Mouse (Mus musculus) kidney, postnatal 0 days (tissue): ENCODE data around the gene Eml4. TPM values are rescaled to one million over a fixed set of nuclear protein-coding genes. Genes with fewer than 3 reads are reported as not detected.

Experiments used
- ATAC-seq: fragments of 200-750 bp; cut with Nextera tagmentation; replicated peaks from 2 replicates; pipeline ENCODE4 v1.8.0; 2017; ENCODE audit warnings: low read depth, moderate number of reproducible peaks, moderate TSS enrichment, moderate library complexity; ENCODE audit not compliant: low FRiP score
- DNase-seq: peaks from one replicate; pipeline ENCODE4 v3.0.0-alpha.2; 2016; ENCODE audit warnings: low spot score
- H3K27ac ChIP-seq: fragments of 300-500 bp; sonication (generic); 2 replicates; pipeline ENCODE4 v1.5.1; 2014; ENCODE audit warnings: mild to moderate bottlenecking
- H3K27me3 ChIP-seq: fragments of 300-500 bp; sonication (generic); 2 replicates; pipeline ENCODE4 v1.6.1; 2014; ENCODE audit warnings: low read length, mixed read lengths; ENCODE audit not compliant: insufficient read depth
- H3K36me3 ChIP-seq: fragments of 300-500 bp; sonication (generic); 2 replicates; pipeline ENCODE4 v1.6.1; 2014; ENCODE audit warnings: low read length, mixed read lengths; ENCODE audit not compliant: insufficient read depth
- H3K4me1 ChIP-seq: fragments of 300-500 bp; sonication (generic); replicated peaks from 2 replicates; pipeline ENCODE4 v1.6.1; 2014; ENCODE audit warnings: antibody characterized with exemption, low read length, mixed read lengths; ENCODE audit not compliant: insufficient read depth
- H3K4me2 ChIP-seq: fragments of 300-500 bp; sonication (generic); 2 replicates; pipeline ENCODE4 v1.6.1; 2014; ENCODE audit warnings: mild to moderate bottlenecking, low read length, moderate library complexity, mixed read lengths
- H3K4me3 ChIP-seq: fragments of 300-500 bp; sonication (generic); replicated peaks from 2 replicates; pipeline ENCODE4 v1.5.1; 2014; ENCODE audit warnings: low read depth, low read length
- H3K9ac ChIP-seq: fragments of 300-500 bp; sonication (generic); 2 replicates; pipeline ENCODE4 v1.6.1; 2014; ENCODE audit warnings: low read depth, low read length
- H3K9me3 ChIP-seq: fragments of 300-500 bp; sonication (generic); replicated peaks from 2 replicates; pipeline ENCODE4 v1.6.1; 2016; ENCODE audit warnings: low read length, inconsistent platforms, mixed read lengths
- CTCF ChIP-seq: IDR thresholded peaks from 2 replicates; pipeline ENCODE4 v1.5.1; 2016; ENCODE audit warnings: antibody characterized with exemption, low read depth, mild to moderate bottlenecking, moderate library complexity
- WGBS: fragments of 180-500 bp; shearing (Covaris S2); extraction: QIAGEN DNeasy Blood & Tissue Kit; methylation state at CpG from one replicate; pipeline ENCODE4 v1.1.7; 2014; 5-methylcytosine and 5-hydroxymethylcytosine counted together
- polyA plus RNA-seq: library from polyadenylated mRNA; unstranded; fragments of >200 nt; fragmentation: Nextera tagmentation; extraction: Ambion mirVana; gene quantifications from 2 replicates; pipeline ENCODE4 v1.2.1, GENCODE M21; 2015

The Eml4 gene
- polyA plus RNA-seq, 1 experiment from 2014 or later: 19.0 TPM

GRCm38 (mm10) chr17:83451367-83451766 is 100.6 kb downstream of the Eml4 start:
- WGBS: 90% methylated on average over 8 of the region's 8 CpGs
- Histone ChIP-seq H3K9me3 (no peaks in the 10 kb centered on the region), H3K4me3 (no peak overlapping the region), H3K27me3 (no peaks in the 10 kb centered on the region), H3K9ac (no peak overlapping the region), H3K4me2 (no peak overlapping the region), H3K27ac (no peak overlapping the region), H3K4me1 (no peaks in the 10 kb centered on the region), H3K36me3 (peaks cover 48% of the 10 kb centered on the region)
- no peak for ATAC-seq
- TF ChIP-seq CTCF: no peak
- no peak for DNase-seq

GRCm38 (mm10) chr17:83451796-83452195 is 101.1 kb downstream of the Eml4 start:
- H3K9ac ChIP-seq: no peak overlapping the region
- no peak overlapping the region for H3K4me3 ChIP-seq
- no peak overlapping the region for H3K4me2 ChIP-seq
- no peak for TF ChIP-seq CTCF
- H3K27ac ChIP-seq: no peak overlapping the region
- H3K9me3 ChIP-seq: no peaks in the 10 kb centered on the region
- DNase-seq: no peak
- WGBS: 93% methylated on average over 3 of the region's 3 CpGs
- no peaks in the 10 kb centered on the region for H3K27me3 ChIP-seq
- peaks cover 48% of the 10 kb centered on the region for H3K36me3 ChIP-seq
- H3K4me1 ChIP-seq: no peaks in the 10 kb centered on the region
- ATAC-seq: no peak

- H3K36me3 ChIP-seq: peaks cover 48% of the 10 kb centered on the region
- H3K27me3 ChIP-seq: no peaks in the 10 kb centered on the region
- H3K4me2 ChIP-seq: no peak overlapping the region
- no peak for DNase-seq
- H3K4me1 ChIP-seq: no peaks in the 10 kb centered on the region
- no peak for TF ChIP-seq CTCF
- no peak overlapping the region for H3K4me3 ChIP-seq
- ATAC-seq: no peak
- H3K9ac ChIP-seq: no peak overlapping the region
- WGBS: 96% methylated on average over 8 of the region's 8 CpGs
- H3K27ac ChIP-seq: no peak overlapping the region
- H3K9me3 ChIP-seq: no peaks in the 10 kb centered on the region
These were observed 101.7 kb downstream of the Eml4 start for GRCm38 (mm10) chr17:83452451-83452850.

GRCm38 (mm10) chr17:83453587-83453986 is 102.9 kb downstream of the Eml4 start:
- Histone ChIP-seq H3K4me1 (no peaks in the 10 kb centered on the region), H3K9me3 (no peaks in the 10 kb centered on the region), H3K27ac (no peak overlapping the region), H3K9ac (no peak overlapping the region), H3K4me3 (no peak overlapping the region), H3K4me2 (no peak overlapping the region), H3K27me3 (no peaks in the 10 kb centered on the region), H3K36me3 (peaks cover 48% of the 10 kb centered on the region)
- no peak for ATAC-seq
- DNase-seq: no peak
- 87% methylated on average over 5 of the region's 5 CpGs for WGBS
- TF ChIP-seq CTCF: no peak

GRCm38 (mm10) chr17:83457271-83457670 is 106.5 kb downstream of the Eml4 start:
- TF ChIP-seq CTCF: no peak
- no peak for ATAC-seq
- no peak overlapping the region for H3K27ac ChIP-seq
- peaks cover 29% of the 10 kb centered on the region; the same call in 1 of the 2 replicates for H3K36me3 ChIP-seq
- no peak overlapping the region for H3K4me3 ChIP-seq
- H3K9me3 ChIP-seq: no peaks in the 10 kb centered on the region
- H3K4me1 ChIP-seq: no peaks in the 10 kb centered on the region
- H3K9ac ChIP-seq: no peak overlapping the region
- 100% methylated on average over 1 of the region's 1 CpGs for WGBS
- H3K4me2 ChIP-seq: no peak overlapping the region
- no peak for DNase-seq
- H3K27me3 ChIP-seq: no peaks in the 10 kb centered on the region

GRCm38 (mm10) chr17:83465969-83466368 is 115.2 kb downstream of the Eml4 start:
- Histone ChIP-seq H3K4me2 (no peak overlapping the region), H3K9ac (no peak overlapping the region)

GRCm38 (mm10) chr17:83466697-83467251 is 116.0 kb downstream of the Eml4 start:
- Histone ChIP-seq H3K27ac (no peak overlapping the region), H3K9me3 (no peaks in the 10 kb centered on the region), H3K9ac (no peak overlapping the region), H3K4me2 (no peak overlapping the region), H3K4me3 (no peak overlapping the region), H3K4me1 (no peaks in the 10 kb centered on the region), H3K27me3 (no peaks in the 10 kb centered on the region), H3K36me3 (peaks cover 24% of the 10 kb centered on the region; the same call in 1 of the 2 replicates)
- TF ChIP-seq CTCF: no peak
- ATAC-seq: no peak; the same call in 1 of the 2 replicates
- 66% methylated on average over 6 of the region's 6 CpGs for WGBS
- no peak for DNase-seq

More at GRCm38 (mm10) chr17:83465969-83466368, 115.2 kb downstream of the Eml4 start:
- DNase-seq (no peak), ATAC-seq (no peak)
- no peaks in the 10 kb centered on the region for H3K4me1 ChIP-seq
- TF ChIP-seq CTCF: no peak
- H3K27ac ChIP-seq: no peak overlapping the region
- 92% methylated on average over 5 of the region's 5 CpGs for WGBS
- H3K36me3 ChIP-seq: peaks cover 23% of the 10 kb centered on the region; the same call in 1 of the 2 replicates
- H3K9me3 ChIP-seq: no peaks in the 10 kb centered on the region
- H3K4me3 ChIP-seq: no peak overlapping the region
- no peaks in the 10 kb centered on the region for H3K27me3 ChIP-seq
